Mouse (Mus musculus) CH12F3 (cell line): ENCODE results near the gene Pitx2.

Source experiments
- in situ Hi-C: fragments of 300-500 bp; cut with MboI; formaldehyde crosslinking; loops from 2 replicates; pipeline ENCODE4 v1.14.3; 2020; ENCODE audit warnings: low sequenced_read_pairs

Pitx2 gene

GRCm38 (mm10) chr3:129254246-129254645 lies 54.6 kb downstream of the Pitx2 start:
- in situ Hi-C loops: no loop called here

DNA sequence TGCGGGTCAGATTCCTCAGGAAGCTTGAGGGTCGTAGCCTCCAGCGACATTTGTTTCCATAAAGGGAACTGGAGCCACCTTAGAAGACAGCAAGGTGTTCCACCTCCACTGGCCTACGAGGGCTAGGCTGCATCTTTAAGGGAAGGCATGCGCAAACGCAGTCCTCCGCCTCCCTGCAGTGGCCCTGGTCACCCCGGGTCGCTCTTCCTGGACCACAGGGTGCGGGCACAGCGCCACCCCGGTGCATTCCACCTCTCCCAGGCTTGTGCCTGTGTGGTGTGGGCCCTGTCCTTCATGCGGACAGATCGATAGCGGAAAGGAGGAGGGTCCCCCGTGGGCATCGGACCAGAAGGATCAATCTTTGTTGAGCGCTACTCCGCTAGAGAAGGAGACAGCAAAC lies 56.6 kb downstream of the Pitx2 start:
- in situ Hi-C loops: no loop called here

GRCm38 (mm10) chr3:129256766-129257165 lies 57.1 kb downstream of the Pitx2 start:
- in situ Hi-C loops: no loop called here

DNA sequence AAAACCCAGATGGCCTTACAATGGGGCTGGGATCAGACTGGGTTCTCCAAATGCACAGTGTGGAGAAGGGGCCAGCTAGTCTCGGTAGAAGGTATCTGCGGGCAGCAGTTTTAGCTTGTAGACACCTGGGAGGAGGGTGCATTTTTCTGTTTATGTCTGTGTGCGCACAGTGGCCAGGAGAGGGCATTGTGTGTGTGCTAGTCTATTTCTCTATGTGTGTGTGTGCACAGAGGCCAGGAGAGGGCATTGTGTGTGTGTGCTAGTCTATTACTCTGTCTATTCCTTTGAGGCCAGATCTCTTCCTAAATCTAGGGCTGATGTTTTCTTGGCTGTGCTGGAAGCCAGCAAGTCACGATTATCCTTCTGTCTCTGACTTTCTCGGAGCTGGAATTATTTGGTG lies 58.8 kb downstream of the Pitx2 start:
- in situ Hi-C loops: no loop called here
